Mouse (Mus musculus) T-helper 17 cell (primary cell): ENCODE results near the gene Cul7.

Experiments used
- in situ Hi-C, 2 experiments: fragments of 300-600 bp; cut with MboI, MseI; formaldehyde crosslinking; loops; 1 replicate in 1 of 2; 2 replicates in 1 of 2; pipeline ENCODE4 v1.15.1; 2025; ENCODE audit warnings: high pct_unique_total_duplicates in 2 of 2

The Cul7 gene

DNA sequence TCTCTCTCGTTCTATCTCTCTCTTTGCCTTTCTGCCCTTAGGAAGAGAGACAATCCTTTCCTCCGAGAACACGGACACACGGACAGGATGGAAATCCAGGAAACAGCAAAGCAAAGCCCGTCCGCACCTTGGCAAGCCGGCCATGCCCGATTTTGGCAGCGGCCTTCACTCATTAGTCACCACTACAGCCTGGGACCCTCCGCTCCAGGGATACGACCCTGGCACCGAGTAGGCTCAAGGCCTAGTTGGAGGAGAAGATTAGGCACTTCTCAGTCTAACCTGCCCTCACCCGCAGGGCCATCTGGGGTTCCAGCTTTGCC is 21.7 kb upstream of the Cul7 start:
- in situ Hi-C loops, result no loop called here

- in situ Hi-C loops, result no loop called here
Measured at GRCm38 (mm10) chr17:46628791-46629684, 21.1 kb upstream of the Cul7 start, which contains the start of gene Ptk7. Ptk7 (minus strand) TSS chr17:46629504.

DNA sequence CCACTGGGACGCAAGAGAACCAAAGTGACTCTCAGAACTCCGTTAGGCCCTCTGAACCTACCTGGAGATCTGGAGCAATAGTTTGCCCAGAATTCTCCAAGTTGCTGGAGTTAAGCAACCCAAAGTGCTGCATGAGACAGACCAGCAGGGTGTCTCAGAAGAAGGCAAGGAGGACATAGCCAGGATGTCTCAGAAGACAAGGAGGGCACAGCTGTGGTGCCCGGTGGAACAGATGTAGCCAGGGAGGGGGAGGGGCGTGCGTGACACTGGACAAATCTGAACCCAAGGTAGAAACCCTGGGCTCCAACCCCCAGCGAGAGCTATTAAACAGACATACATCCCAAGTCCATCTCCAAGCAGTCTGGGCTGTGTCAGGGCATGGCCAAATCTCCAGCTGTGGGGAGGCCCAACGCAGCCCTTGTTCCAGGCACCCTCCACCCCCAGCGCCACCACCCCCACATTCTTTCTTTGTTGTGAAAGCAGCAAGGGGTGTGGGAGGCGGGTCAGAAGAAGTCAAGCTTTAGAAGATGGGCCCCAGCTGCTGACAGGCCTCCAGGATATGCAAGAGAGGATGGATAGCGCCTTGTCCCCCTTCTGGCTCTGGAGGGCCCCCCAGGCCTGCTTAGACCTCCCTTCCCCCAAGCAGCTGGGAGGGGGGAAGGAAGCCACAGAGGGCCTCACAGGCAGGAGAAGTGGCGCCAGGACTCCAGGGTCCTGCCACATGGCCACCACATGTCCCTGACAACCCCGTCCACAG is 20.3 kb upstream of the Cul7 start:
- in situ Hi-C loops, result no loop called here

DNA sequence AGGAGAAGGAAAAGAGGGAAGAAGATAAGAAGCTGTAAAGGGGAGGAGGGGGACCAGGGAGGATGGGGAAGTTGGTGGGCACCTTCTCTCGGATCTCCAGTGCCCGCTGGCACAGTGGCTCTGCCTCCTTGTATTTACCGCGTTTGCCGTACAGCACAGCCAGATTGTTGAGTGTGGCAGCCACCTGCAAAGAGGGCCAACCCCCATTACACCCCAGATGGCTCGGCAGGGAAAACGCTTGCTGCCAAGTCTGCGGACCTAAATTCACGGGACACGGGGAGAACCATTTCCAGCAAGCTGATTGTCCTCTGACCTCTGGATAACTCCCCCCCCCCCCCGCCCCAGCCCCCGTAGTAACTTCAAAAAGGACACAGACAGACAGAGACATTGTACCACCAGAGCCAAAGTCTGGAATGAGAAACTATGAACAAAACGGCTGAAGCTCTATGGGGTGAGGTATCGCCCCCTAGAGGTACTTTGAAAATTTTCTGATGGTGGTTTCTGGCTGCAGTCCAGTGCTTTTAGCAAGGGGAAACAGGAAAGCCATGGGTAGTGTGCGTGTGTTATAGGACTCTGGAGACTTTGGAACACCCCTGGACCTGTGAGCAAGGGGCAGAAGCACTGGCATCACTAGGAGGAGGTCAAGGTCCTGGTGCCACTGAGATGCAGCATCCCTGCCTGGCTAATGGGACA is 13.2 kb upstream of the Cul7 start:
- in situ Hi-C loops, result no loop called here

DNA sequence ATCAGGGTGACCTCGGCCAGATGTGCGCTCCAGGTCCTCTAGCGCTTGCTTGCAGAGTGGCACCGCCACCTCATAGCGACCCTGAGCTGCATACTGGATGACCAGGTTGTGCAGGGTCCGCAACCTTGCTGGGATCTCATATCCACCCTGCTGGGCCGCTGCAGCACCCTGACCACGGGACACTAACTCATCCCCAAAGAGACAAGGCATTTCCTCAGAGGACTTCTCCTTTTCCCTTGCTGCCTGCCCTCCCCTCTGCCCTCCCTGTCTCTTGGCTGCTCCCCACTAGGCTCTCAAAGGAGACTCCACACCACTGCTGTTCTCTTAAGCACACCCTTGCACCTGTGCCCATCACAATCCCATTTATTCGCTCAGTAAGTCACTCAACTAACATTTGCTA is 10.2 kb upstream of the Cul7 start:
- in situ Hi-C loops, result no loop called here

GRCm38 (mm10) chr17:46642060-46642459 is 8.1 kb upstream of the Cul7 start:
- in situ Hi-C loops, result no loop called here

DNA sequence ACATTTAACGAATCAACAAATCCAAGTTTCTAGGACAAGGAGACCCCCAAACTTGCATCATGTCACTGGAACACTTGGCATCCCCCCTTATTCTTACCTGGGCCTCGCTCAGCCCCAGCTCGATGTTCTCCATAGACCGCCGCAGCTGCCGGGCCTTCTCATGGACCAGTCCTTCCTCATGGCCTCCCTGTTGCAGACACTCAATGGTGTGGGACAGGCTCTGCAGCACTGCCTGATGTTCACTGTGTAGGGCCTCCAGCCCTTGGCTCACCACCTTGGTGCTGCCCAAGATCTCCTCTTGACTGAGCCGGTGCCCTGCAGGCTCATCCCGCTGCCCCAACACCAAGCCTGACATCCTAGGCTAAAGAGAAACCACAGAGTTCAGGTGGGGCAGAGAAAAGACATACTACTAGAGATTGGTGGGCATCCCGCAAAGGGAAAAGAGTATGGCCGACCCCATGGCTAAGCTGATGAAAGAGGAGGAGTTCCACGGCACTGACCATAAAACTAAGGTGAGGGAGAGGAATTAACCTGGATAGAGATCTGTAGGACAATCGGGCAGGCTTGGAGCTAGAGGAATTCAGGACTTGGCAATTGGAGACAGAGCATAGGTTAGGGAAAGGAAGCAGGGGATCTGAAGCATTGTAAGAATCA is 5.9 kb upstream of the Cul7 start:
- in situ Hi-C loops, result no loop called here

- in situ Hi-C loops, result no loop called here
Measured at GRCm38 (mm10) chr17:46644916-46645475, 5.1 kb upstream of the Cul7 start.

DNA sequence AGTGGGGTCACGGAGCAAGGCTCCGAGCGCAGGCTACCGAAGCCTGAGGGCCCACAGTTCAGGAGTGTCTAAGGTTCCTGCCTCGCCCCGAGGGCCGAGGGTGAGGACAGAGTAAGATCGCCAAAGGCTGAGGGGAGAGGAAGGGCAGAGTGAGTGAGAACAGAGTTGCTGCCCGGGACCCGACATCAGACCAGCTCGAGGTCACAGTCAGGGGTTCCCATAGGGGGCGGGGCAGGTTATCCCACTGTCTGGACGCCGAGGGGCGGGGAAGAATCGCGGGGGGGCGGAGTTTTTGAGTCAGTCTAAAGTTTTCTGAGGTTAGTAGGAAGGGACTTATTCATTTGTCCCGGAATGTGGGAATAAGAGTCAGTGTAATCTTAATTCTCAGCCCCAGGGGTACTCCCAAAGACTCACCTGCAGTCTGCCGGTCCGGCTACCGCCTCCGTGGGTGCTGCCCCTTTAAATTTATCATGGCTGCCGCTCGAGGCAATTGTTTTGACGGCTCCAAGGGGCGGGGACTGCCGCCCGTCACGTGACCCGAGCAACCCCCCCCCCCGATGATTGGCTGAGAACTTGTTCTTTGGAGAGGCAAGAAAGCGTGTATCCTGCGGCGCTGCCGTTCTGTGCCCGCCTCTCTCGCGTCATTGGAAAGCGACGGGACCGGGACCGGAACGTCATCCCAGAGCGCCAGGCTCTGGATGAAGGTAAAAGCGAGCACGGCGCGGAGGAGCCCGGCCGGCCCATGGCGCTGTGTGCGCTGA is 4.4 kb upstream of the Cul7 start, which contains the start of the genes Klc4 and Mrpl2:
Gene Klc4 (minus strand): TSS at position 462 of the 761 bp plus-strand sequence.
Gene Mrpl2 (plus strand): TSS at position 669 of the 761 bp plus-strand sequence.
- in situ Hi-C loops, result no loop called here

DNA sequence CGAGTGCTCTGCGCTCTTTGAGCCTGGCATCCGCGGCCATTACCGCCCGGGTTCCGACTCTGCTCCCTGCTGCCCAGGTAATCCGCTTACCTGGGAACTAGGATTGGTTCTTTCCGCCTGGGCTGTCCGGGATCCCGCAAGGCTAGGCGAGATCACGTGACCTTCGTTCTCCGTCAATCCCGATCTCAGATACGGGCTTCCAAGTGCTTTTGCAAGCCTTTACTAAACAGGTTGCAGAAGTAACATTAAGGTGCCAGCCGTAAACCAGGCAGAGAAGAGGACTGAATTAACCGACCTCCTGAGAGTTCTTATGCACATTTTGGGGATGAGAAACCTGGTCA is 3.8 kb upstream of the Cul7 start:
- in situ Hi-C loops, result no loop called here

DNA sequence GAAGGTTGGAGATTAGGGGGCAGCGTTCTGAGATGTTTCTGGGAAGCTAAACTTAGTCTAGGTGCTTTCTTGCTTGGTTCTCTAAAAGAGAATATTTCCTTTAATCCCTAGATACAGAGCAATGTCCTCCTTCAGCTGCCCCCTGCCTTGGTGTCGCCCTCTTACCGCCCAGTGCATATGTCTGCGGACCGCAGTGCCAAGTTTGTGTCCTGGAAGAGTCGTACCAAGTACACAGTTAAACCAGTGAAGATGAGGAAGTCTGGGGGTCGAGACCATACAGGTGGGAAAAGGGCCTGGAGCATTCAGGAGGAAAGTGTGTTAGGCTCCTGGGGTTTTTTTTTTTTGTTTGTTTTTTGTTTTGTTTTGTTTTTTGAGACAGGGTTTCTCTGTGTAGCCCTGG is 2.9 kb upstream of the Cul7 start:
- in situ Hi-C loops, result no loop called here

- in situ Hi-C loops, result no loop called here
Measured at GRCm38 (mm10) chr17:46648436-46648835, 1.7 kb upstream of the Cul7 start.

DNA sequence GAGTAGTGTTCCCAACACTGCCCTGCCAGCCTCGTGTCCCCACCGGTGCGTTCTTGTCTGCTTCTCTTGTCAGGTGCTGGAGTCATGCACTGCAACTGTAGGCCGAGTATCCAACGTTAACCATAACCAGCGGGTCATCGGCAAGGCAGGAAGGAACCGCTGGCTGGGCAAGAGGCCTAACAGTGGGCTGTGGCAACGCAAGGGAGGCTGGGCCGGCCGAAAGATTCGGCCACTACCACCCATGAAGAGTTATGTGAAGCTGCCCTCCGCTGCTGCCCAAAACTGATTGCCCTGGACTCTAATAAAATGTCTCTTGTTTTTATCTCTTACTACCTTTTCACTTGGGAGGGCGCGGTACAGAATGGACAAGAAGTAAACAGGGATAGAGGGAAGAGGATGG is 326 bp upstream of the Cul7 start:
- in situ Hi-C loops, result loop anchor here in 1 of 2 experiments (10.0 kb wide), 1 partner anchor 845 kb away; no protein-coding TSS in a partner anchor

DNA sequence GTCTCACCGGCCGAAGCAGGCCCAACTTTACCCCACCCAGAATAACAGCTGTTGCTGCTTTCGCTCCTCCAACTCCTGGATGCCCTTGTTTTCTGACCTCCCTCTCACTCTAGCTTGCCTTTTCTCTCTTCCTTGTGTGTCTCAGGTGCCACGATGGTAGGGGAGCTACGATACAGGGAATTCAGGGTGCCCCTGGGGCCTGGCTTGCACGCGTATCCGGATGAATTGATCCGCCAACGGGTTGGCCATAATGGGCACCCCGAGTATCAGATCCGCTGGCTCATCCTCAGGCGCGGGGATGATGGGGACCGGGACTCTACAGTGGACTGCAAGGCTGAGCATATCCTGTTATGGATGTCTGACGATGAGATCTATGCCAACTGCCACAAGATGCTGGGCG is 1.2 kb downstream of the Cul7 start:
- in situ Hi-C loops, result loop anchor here in 1 of 2 experiments (10.0 kb wide), 1 partner anchor 844 kb away; no protein-coding TSS in a partner anchor

DNA sequence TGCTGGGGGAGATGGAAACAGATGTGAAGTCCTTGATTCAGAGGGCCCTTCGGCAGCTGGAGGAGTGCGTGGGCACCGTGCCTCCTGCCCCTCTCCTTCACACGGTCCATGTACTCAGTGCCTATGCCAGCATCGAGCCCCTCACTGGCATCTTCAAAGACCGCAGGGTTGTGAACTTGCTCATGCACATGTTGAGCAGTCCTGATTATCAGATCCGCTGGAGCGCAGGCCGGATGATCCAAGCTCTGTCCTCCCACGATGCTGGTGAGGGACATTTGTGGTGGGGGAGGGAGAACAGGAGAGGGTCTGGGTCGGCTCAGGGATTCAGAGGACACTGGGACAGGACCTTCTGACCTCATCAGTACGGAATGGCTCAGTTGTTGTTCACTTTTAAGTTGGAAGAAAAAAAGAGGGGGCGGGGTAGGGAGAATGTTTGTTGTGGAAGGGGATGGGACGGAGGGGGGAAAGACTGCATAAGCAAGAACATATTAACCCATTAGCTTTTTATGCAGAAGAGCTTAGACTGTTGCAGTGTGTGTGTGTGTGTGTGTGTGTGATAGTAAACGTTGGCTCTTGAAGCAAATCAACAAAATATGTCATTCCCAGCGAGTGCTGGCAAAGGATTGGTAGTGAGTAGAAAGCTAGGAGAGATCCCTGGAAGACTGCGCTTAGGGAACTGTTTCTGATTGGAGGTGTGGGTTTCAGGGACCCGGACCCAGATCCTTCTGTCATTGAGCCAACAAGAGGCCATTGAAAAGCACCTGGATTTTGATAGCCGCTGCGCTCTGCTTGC is 1.8 kb downstream of the Cul7 start:
- in situ Hi-C loops, result loop anchor here in 1 of 2 experiments (10.0 kb wide), 1 partner anchor 843 kb away; no protein-coding TSS in a partner anchor

GRCm38 (mm10) chr17:46656054-46656453 is 5.9 kb downstream of the Cul7 start:
- in situ Hi-C loops, result loop anchor here in 1 of 2 experiments (10.0 kb wide), 1 partner anchor 839 kb away; no protein-coding TSS in a partner anchor

GRCm38 (mm10) chr17:46661351-46661750 is 11.2 kb downstream of the Cul7 start:
- in situ Hi-C loops, result loop anchor here in 1 of 2 experiments (10.0 kb wide), 1 partner anchor 63 kb away; the partner anchor contains the start of gene Gnmt

GRCm38 (mm10) chr17:46661981-46662380 is 11.8 kb downstream of the Cul7 start:
- in situ Hi-C loops, result loop anchor here in 1 of 2 experiments (10.0 kb wide), 1 partner anchor 63 kb away; the partner anchor contains the start of gene Gnmt

- in situ Hi-C loops, result loop anchor here in 1 of 2 experiments (10.0 kb wide), 1 partner anchor 62 kb away; the partner anchor contains the start of gene Gnmt
Measured at GRCm38 (mm10) chr17:46662730-46663129, 12.6 kb downstream of the Cul7 start.
